Mouse (Mus musculus) forebrain, embryonic 13.5 days (tissue): Measurements from ENCODE around the gene Psapl1. TPM values are rescaled to one million over a fixed set of nuclear protein-coding genes. Genes with fewer than 3 reads are reported as not detected.

Experiments
- ATAC-seq: fragments of 200-750 bp; cut with Nextera tagmentation; 2 replicates; pipeline ENCODE4 v1.8.0; 2017
- H3K27ac ChIP-seq: fragments of 300-500 bp; sonication (generic); 2 replicates; pipeline ENCODE4 v1.5.1; 2015; ENCODE audit warnings: inconsistent platforms, mild to moderate bottlenecking, moderate library complexity
- H3K27me3 ChIP-seq: fragments of 300-500 bp; sonication (generic); 2 replicates; pipeline ENCODE4 v1.6.1; 2015; ENCODE audit warnings: mild to moderate bottlenecking, inconsistent platforms
- H3K36me3 ChIP-seq: fragments of 300-500 bp; sonication (generic); 2 replicates; pipeline ENCODE4 v1.6.1; 2015; ENCODE audit warnings: mild to moderate bottlenecking, inconsistent platforms; ENCODE audit not compliant: poor library complexity, severe bottlenecking
- H3K4me1 ChIP-seq: fragments of 300-500 bp; sonication (generic); 2 replicates; pipeline ENCODE4 v1.6.1; 2015; ENCODE audit warnings: inconsistent platforms
- H3K4me2 ChIP-seq: fragments of 300-500 bp; sonication (generic); 2 replicates; pipeline ENCODE4 v1.6.1; 2015; ENCODE audit warnings: inconsistent platforms, mild to moderate bottlenecking, moderate library complexity
- H3K4me3 ChIP-seq: fragments of 300-500 bp; sonication (generic); 2 replicates; pipeline ENCODE4 v1.5.1; 2015; ENCODE audit warnings: mild to moderate bottlenecking, inconsistent platforms
- H3K9ac ChIP-seq: fragments of 300-500 bp; sonication (generic); 2 replicates; pipeline ENCODE4 v1.6.1; 2015; ENCODE audit warnings: mild to moderate bottlenecking, inconsistent platforms
- H3K9me3 ChIP-seq: fragments of 300-500 bp; sonication (generic); replicated peaks from 2 replicates; pipeline ENCODE4 v1.6.1; 2016; ENCODE audit warnings: inconsistent platforms
- WGBS: fragments of 180-500 bp; shearing (Covaris S2); methylation state at CpG from one replicate; pipeline ENCODE4 v1.1.7; 2015; 5-methylcytosine and 5-hydroxymethylcytosine counted together
- polyA plus RNA-seq: library from polyadenylated mRNA; unstranded; fragments of >200 nt; fragmentation: Nextera tagmentation; extraction: Ambion mirVana; gene quantifications from 2 replicates; pipeline ENCODE4 v1.2.1, GENCODE M21; 2015

Gene Psapl1
- polyA plus RNA-seq, 1 experiment from 2014 or later, result 0.06 TPM

DNA sequence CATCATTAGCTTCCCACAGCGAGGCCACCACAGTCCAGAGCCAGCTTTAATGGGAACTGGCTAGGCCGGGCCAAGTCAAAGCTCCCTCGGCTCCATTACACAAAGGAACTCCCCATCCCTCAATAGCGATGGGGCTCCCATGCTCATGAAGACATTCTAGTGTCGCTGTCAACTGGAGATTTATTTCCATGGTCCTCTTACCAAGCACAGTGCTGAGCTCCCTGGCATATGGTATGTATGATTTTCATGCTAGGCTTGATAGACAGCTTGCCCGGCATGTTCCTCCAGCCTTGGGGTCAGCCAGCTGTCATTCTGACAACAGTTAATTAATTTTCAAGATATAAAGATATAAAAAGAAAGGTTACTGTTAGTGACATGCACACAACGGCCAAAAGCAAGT, 21.5 kb upstream of the Psapl1 start:
- H3K27me3 ChIP-seq, result no peaks in the 10 kb centered on the region
- no peak for ATAC-seq
- no peak overlapping the region for H3K27ac ChIP-seq
- WGBS, result 83% methylated on average over 7 of the region's 7 CpGs
- no peaks in the 10 kb centered on the region for H3K4me1 ChIP-seq
- no peak overlapping the region for H3K9ac ChIP-seq
- no peaks in the 10 kb centered on the region for H3K9me3 ChIP-seq
- no peak overlapping the region for H3K4me2 ChIP-seq
- H3K36me3 ChIP-seq, result no peaks in the 10 kb centered on the region
- H3K4me3 ChIP-seq, result no peak overlapping the region

DNA sequence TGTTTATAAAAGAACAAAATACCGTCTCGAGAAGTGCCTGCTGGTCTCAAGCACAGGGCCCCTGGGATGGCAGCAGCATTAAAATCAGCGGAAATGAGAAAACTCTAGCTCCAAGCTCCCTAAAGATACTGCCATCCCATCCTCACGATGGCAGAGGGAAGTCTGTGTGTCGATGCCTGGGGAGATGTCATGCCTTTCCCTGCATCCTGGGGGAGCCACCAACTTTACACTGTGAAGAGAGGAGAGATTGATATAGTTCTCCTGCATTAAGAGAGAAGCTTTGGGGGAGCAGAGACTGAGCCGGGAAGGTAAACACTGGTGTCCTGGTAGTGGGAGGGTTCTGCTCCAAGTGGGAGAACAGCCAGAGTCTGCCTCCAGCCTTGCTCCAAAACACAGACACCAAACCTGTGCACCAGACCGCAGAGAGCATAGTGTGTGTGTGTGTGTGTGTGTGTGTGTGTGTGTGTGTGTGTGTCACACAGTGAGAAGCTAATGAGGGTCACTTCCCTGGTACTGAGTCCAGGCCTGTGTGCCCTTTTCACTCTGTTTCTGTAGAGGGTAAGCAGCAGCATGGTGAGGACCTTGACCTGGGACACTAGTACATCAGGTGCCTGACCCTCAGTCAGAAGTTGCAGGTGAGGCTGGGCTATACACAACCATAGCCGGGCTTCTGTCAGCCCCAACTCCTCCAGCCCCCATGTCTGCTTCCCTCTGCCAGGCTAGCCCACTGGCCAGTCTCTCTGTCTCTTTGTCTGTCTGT, 17.3 kb upstream of the Psapl1 start:
- 66% methylated on average over 8 of the region's 8 CpGs for WGBS
- no peak overlapping the region for H3K9ac ChIP-seq
- ATAC-seq, result no peak
- H3K4me2 ChIP-seq, result no peak overlapping the region
- no peaks in the 10 kb centered on the region for H3K27me3 ChIP-seq
- H3K9me3 ChIP-seq, result no peaks in the 10 kb centered on the region
- H3K4me3 ChIP-seq, result no peak overlapping the region
- no peak overlapping the region for H3K27ac ChIP-seq
- no peaks in the 10 kb centered on the region for H3K36me3 ChIP-seq
- H3K4me1 ChIP-seq, result peaks cover 3% of the 10 kb centered on the region; the same call in 1 of the 2 replicates

DNA sequence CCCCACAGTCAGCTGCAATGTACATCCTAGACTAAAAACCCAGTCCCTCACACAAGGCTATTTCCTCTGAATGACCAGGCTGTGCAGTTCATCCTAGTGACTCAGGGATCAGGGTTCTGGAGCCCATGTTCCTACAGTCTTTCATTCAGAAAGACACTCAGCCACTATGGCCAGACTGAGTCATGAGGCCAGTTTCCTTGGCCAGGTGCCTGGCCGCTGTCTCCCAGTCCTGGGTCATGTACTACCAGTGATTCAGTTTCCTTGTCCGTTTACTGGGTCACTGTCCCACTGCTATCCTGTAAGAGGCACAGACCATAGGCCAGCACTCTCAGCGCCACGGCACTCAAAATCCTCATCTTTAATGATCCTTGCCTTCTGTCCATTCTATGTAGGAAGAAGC, 15.5 kb upstream of the Psapl1 start:
- no peak overlapping the region for H3K4me3 ChIP-seq
- H3K36me3 ChIP-seq, result no peaks in the 10 kb centered on the region
- H3K27me3 ChIP-seq, result no peaks in the 10 kb centered on the region
- H3K27ac ChIP-seq, result no peak overlapping the region
- no peak for ATAC-seq
- H3K9ac ChIP-seq, result no peak overlapping the region
- 92% methylated on average over 4 of the region's 4 CpGs for WGBS
- peaks cover 3% of the 10 kb centered on the region; the same call in 1 of the 2 replicates for H3K4me1 ChIP-seq
- H3K9me3 ChIP-seq, result no peaks in the 10 kb centered on the region
- H3K4me2 ChIP-seq, result no peak overlapping the region

DNA sequence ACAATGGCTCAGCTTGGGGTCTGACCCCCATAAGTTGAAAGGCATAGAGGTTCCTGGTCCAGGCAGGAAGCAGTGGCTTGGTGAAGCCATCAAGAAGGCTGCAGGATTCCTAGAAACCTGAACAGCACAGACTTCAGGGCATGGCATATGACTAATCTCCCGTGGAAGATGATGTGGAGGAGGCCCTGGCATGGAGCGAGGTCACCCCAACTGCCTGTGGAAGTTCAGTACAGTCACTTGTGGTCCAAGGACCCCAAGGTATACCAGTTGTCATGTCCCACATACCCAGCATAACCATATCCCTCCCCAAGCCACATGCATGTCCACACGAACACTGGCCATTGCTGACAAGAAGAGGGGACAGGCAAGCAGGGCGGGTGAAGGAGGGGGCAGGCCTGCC, 12.5 kb upstream of the Psapl1 start:
- no peaks in the 10 kb centered on the region for H3K36me3 ChIP-seq
- WGBS, result 93% methylated on average over 4 of the region's 4 CpGs

DNA sequence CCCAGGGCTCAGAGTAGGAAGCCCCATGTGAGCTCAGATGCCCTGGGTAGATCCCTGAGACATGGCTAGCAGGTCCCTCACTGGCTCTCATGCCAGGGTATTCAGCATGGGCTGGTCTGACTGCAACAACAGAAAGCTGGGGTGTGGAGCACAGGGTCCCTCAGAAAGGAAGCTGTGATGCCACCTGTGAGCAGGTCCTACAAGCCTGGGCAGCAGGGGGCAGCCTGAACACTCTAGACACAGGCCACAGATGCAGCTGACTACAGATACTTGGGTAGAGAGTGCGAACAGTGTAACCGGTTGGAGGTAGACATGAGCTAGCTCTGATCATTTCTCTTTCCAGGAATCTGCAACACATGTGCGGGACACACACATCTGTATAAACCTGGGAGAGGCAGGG, 11.9 kb upstream of the Psapl1 start:
- no peak overlapping the region for H3K4me2 ChIP-seq
- WGBS, result 88% methylated on average over 3 of the region's 3 CpGs
- no peak for ATAC-seq
- H3K27ac ChIP-seq, result no peak overlapping the region
- no peaks in the 10 kb centered on the region for H3K27me3 ChIP-seq
- H3K4me3 ChIP-seq, result no peak overlapping the region
- H3K9ac ChIP-seq, result no peak overlapping the region
- H3K9me3 ChIP-seq, result no peaks in the 10 kb centered on the region
- H3K36me3 ChIP-seq, result no peaks in the 10 kb centered on the region
- peaks cover 17% of the 10 kb centered on the region for H3K4me1 ChIP-seq

More for the DNA sequence above, 12.5 kb upstream of the Psapl1 start:
- H3K4me1 ChIP-seq, result peaks cover 17% of the 10 kb centered on the region
- no peak overlapping the region for H3K27ac ChIP-seq
- no peak for ATAC-seq
- H3K4me3 ChIP-seq, result no peak overlapping the region
- H3K9ac ChIP-seq, result no peak overlapping the region
- H3K9me3 ChIP-seq, result no peaks in the 10 kb centered on the region
- no peaks in the 10 kb centered on the region for H3K27me3 ChIP-seq
- no peak overlapping the region for H3K4me2 ChIP-seq

DNA sequence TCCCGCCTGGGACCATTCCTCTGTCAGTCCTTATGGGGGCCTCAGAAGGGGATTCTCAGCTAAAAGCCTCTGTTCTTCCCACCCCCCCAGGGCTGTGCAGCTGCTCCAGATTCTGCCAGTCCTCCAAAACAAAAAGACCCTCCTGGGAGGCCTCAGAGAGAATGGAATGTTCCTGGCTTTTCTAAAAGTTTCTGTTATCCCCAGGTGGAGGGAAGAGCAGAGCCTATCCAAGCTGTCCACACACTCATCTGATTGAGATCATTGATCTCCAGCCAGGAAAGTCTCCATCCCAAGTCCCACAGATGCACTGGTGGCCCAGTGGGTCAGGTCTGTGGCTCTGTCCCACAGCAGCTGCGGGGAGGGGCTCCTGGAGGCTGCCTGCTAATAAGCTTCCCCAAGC, 11.1 kb upstream of the Psapl1 start:
- 81% methylated on average over 2 of the region's 2 CpGs for WGBS
- Histone ChIP-seq H3K4me1 (peaks cover 17% of the 10 kb centered on the region), H3K9me3 (no peaks in the 10 kb centered on the region), H3K27me3 (no peaks in the 10 kb centered on the region), H3K4me2 (no peak overlapping the region), H3K27ac (no peak overlapping the region), H3K4me3 (no peak overlapping the region), H3K9ac (no peak overlapping the region), H3K36me3 (no peaks in the 10 kb centered on the region)
- ATAC-seq, result no peak

DNA sequence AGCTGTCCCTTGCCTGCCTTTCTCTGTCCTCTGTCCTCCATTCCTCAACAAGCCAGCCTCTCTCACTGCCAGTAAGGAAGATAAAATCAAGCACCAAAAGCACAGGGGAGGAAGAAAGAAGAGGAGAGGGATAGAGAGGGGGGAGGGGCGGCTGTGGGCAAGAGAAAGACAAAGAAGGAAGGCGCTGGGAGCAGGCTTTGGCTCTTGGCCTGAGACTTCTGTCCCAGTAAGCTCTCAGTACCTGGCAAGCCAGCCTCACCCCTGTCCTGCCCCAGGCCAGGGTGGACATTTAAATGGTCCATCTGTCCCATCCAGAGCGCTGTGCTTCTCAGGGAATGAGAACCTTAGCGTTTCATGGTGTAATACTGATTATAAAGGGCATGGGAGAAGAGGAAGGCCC, 9.2 kb upstream of the Psapl1 start:
- no peaks in the 10 kb centered on the region for H3K36me3 ChIP-seq
- 0 out of 2 replicates have a peak overlapping the region, but pooled peaks have one; percentile 3 for H3K27ac ChIP-seq
- H3K4me1 ChIP-seq, result peaks cover 14% of the 10 kb centered on the region
- H3K27me3 ChIP-seq, result no peaks in the 10 kb centered on the region
- 42% methylated on average over 4 of the region's 4 CpGs for WGBS
- no peak for ATAC-seq
- H3K4me2 ChIP-seq, result no peak overlapping the region
- H3K9me3 ChIP-seq, result no peaks in the 10 kb centered on the region
- no peak overlapping the region for H3K9ac ChIP-seq
- no peak overlapping the region for H3K4me3 ChIP-seq

DNA sequence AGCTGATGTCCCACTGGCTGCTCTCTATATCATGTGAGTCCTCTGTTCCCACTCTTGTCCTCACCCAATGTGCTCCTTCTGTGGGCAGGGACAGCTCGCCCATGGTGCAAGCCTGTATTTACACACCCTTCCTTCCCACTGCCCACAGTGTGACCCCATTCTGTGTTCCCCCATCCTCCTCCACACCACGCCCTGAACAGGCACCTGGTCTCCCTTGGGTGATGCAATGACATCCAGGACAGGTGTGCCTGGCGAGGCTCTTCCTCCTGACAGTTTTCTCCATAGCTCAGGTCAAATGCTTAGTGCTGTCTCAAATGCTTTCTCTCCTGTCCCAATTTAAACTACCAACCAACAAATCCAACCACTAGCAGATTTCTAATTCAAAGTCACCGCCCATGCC, 8.4 kb upstream of the Psapl1 start:
- Histone ChIP-seq H3K9ac (no peak overlapping the region), H3K27ac (no peak overlapping the region)
- 84% methylated on average over 4 of the region's 4 CpGs for whole genome bisulfite sequencing

DNA sequence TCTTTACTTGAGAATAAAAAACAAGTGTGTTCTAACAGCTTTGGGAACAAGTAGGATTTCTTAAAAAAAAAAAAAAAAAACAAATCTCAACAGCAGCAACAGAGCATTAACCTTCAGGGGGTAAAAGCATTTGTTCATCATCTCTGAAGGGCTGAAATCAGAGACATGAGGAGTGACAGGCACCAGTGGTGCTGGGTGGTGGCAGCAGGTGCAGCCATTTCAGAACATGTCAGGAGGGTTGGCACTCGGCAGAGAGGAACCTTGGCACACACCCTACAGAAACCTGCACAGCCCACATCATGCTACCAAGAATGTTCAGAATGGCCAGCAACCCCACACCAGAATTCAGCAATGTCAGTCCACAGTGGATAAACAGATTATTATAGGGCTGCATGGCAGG, 4.3 kb upstream of the Psapl1 start:
- Histone ChIP-seq H3K9ac (no peak overlapping the region), H3K9me3 (no peaks in the 10 kb centered on the region), H3K27ac (no peak overlapping the region), H3K4me2 (no peak overlapping the region), H3K36me3 (no peaks in the 10 kb centered on the region), H3K4me1 (peaks cover 9% of the 10 kb centered on the region), H3K27me3 (no peaks in the 10 kb centered on the region), H3K4me3 (no peak overlapping the region)
- ATAC-seq, result no peak
- WGBS, result 81% methylated on average over 1 of the region's 1 CpGs

More for the DNA sequence above, 8.4 kb upstream of the Psapl1 start:
- no peaks in the 10 kb centered on the region for H3K9me3 ChIP-seq
- no peaks in the 10 kb centered on the region for H3K36me3 ChIP-seq
- H3K4me3 ChIP-seq, result no peak overlapping the region
- H3K27me3 ChIP-seq, result no peaks in the 10 kb centered on the region
- H3K4me1 ChIP-seq, result peaks cover 14% of the 10 kb centered on the region
- no peak for ATAC-seq
- no peak overlapping the region for H3K4me2 ChIP-seq

DNA sequence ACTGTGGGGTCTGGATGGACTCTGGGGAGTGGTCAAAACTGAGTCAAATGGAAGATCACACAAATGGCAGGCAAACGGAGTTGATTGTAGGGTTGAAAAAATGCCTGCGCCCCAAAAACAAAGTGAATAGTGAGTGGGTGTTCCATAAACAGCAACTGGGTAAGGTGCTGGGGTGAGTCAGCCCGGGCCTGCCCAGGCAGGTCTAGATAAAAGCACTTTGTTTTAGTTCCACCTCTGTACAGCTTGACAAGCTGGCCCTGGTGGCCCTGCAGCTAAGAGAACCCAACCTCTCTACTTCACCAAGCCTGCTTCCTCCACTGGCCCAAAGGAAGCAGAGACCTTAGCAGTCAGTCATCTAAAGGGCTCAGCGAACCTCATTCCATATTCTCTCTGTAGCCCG, 1.0 kb upstream of the Psapl1 start:
- Histone ChIP-seq H3K27ac (no peak overlapping the region), H3K9ac (no peak overlapping the region), H3K4me1 (no peaks in the 10 kb centered on the region), H3K36me3 (no peaks in the 10 kb centered on the region), H3K27me3 (no peaks in the 10 kb centered on the region), H3K9me3 (no peaks in the 10 kb centered on the region), H3K4me3 (no peak overlapping the region), H3K4me2 (no peak overlapping the region)
- 81% methylated on average over 5 of the region's 5 CpGs for WGBS
- ATAC-seq, result no peak

DNA sequence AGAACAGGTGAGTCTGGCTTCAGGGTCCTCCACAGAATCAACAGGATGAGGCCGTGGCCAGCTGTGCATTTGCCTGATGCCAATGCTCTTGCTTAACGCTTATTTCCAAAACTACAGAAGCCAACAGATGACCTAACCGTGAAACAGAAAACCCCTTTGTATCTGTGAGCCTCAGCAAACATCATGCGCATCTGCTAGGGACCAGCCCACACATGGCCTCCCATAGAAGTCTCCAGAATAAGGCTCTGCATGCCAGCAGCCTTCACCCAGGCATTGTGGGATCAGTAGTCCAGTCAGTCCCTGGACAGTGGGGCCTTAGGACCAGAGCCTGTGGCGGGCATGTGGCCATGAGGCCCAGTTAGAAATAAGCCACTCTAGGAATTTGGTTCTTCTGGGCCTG, 400 bp upstream of the Psapl1 start:
- Histone ChIP-seq H3K27ac (no peak overlapping the region), H3K9me3 (no peaks in the 10 kb centered on the region), H3K4me1 (no peaks in the 10 kb centered on the region), H3K36me3 (no peaks in the 10 kb centered on the region), H3K27me3 (no peaks in the 10 kb centered on the region), H3K4me3 (no peak overlapping the region), H3K9ac (no peak overlapping the region), H3K4me2 (no peak overlapping the region)
- 91% methylated on average over 5 of the region's 5 CpGs for WGBS
- ATAC-seq, result no peak

DNA sequence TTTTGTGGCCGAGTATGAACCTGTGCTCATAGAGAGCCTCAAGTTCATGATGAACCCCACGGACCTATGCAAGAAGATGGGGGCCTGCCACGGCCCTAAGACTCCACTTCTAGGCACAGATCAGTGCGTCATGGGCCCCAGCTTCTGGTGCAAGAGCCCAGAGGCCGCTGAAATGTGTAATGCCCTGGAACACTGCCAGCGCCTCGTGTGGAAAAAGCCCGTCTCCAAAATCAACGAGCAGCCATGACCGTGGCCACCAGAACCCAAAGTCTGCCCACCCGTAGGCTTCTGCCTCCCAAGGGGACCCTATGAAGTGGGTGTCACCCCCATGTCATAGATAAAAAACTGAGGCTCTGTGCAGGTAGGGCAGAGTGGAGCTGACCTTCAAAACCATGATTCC, 1.6 kb downstream of the Psapl1 start:
- 78% methylated on average over 11 of the region's 11 CpGs for WGBS
- Histone ChIP-seq H3K4me3 (no peak overlapping the region), H3K27ac (no peak overlapping the region), H3K9me3 (no peaks in the 10 kb centered on the region), H3K4me1 (no peaks in the 10 kb centered on the region), H3K27me3 (no peaks in the 10 kb centered on the region), H3K36me3 (no peaks in the 10 kb centered on the region), H3K4me2 (no peak overlapping the region), H3K9ac (no peak overlapping the region)
- no peak for ATAC-seq

DNA sequence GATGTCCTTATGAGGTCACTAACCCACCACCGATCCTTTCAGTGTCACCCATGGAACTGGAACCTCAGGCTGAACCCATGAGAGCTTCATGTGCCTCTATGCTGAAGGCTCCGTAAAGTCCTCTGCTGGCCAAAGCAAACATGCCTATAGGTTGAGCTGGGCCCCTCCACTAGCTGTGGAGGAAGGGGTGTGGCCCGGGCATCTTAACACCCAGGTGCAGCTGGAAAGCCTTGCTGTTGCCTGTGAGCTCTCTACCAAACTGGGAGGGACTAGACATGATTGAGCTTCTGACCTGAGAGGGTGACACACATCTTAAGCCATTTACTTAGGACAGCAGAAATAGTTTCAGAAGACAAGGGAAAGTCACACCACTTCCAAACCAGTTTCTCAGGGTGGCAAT, 5.0 kb downstream of the Psapl1 start:
- H3K36me3 ChIP-seq, result no peaks in the 10 kb centered on the region
- peaks cover under 1% of the 10 kb centered on the region for H3K9me3 ChIP-seq
- WGBS, result 94% methylated on average over 3 of the region's 3 CpGs
- no peak overlapping the region for H3K27ac ChIP-seq
- no peaks in the 10 kb centered on the region for H3K27me3 ChIP-seq
- no peak overlapping the region for H3K4me3 ChIP-seq
- H3K4me2 ChIP-seq, result no peak overlapping the region
- H3K9ac ChIP-seq, result no peak overlapping the region
- ATAC-seq, result no peak
- H3K4me1 ChIP-seq, result no peaks in the 10 kb centered on the region
